Mouse (Mus musculus): ENCODE results near the gene Smg7. TPM values are rescaled to one million over a fixed set of nuclear protein-coding genes. Genes with fewer than 3 reads are reported as not detected.

The Smg7 gene
- polyA plus RNA-seq, 1 experiment from 2014 or later = 6.6 TPM

- no peak overlapping the region for H3K9ac ChIP-seq (replicated peaks)
- H3K36me3 ChIP-seq (replicated peaks; ENCODE audit: insufficient read depth, low read length) = peaks cover 79% of the 10 kb centered on the region
- peak; percentile 59 for ATAC-seq
- peak; percentile 33 for DNase-seq
- H3K4me3 ChIP-seq (ENCODE audit: low read depth, low read length) = no peak overlapping the region
- TF ChIP-seq EP300 (IDR thresholded peaks at IDR 0.05; ENCODE audit: low read depth) = no peak
- peak overlapping the region; percentile 64 for H3K27ac ChIP-seq (ENCODE audit: low read depth)
- WGBS (ENCODE audit: insufficient replicate concordance) = 80% methylated on average over 3 of the region's 3 CpGs
- H3K4me1 ChIP-seq (ENCODE audit: insufficient read depth) = no peaks in the 10 kb centered on the region
- no peaks in the 10 kb centered on the region for H3K27me3 ChIP-seq (ENCODE audit: insufficient read depth, low read length)
- no peak overlapping the region for H3K4me2 ChIP-seq (ENCODE audit: low read depth, low read length)
- no peaks in the 10 kb centered on the region for H3K9me3 ChIP-seq (ENCODE audit: low read length)
Observed at GRCm38 (mm10) chr1:152845211-152845730, 57.2 kb downstream of the Smg7 start.

DNA sequence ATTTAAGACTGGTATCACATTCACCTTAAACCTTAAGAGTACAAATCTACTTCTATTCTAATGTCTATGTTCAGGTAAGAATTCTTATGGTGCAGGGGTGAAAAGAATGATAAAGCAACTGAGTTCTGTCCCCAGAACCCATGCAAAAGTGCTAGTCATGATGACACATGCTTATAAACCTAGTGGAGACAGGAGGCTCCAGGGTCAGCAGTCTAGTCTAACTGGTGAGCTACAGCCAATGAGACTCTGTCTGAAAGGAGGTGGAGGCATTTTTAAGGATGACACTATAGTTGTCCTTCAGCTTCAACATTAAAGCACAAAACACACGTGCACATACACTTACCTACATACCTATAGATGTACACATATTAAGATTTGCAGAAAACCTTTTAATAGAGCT is 57.8 kb downstream of the Smg7 start:
- no peaks in the 10 kb centered on the region for H3K4me1 ChIP-seq (ENCODE audit: insufficient read depth)
- TF ChIP-seq CTCF (IDR thresholded peaks at IDR 0.05; ENCODE audit: low read depth) (no peak), EP300 (IDR thresholded peaks at IDR 0.05; ENCODE audit: low read depth) (no peak)
- H3K4me2 ChIP-seq (ENCODE audit: low read depth, low read length) = no peak overlapping the region
- H3K27me3 ChIP-seq (ENCODE audit: insufficient read depth, low read length) = no peaks in the 10 kb centered on the region
- H3K36me3 ChIP-seq (replicated peaks; ENCODE audit: insufficient read depth, low read length) = peaks cover 83% of the 10 kb centered on the region
- peak overlapping the region; percentile 64; the same call in 1 of the 2 replicates for H3K27ac ChIP-seq (ENCODE audit: low read depth)
- DNase-seq = no peak
- whole genome bisulfite sequencing (ENCODE audit: insufficient replicate concordance) = 83% methylated on average over 1 of the region's 1 CpGs
- ATAC-seq = peak; percentile 93
- H3K4me3 ChIP-seq (ENCODE audit: low read depth, low read length) = no peak overlapping the region
- no peaks in the 10 kb centered on the region for H3K9me3 ChIP-seq (ENCODE audit: low read length)
- no peak overlapping the region for H3K9ac ChIP-seq (replicated peaks)

DNA sequence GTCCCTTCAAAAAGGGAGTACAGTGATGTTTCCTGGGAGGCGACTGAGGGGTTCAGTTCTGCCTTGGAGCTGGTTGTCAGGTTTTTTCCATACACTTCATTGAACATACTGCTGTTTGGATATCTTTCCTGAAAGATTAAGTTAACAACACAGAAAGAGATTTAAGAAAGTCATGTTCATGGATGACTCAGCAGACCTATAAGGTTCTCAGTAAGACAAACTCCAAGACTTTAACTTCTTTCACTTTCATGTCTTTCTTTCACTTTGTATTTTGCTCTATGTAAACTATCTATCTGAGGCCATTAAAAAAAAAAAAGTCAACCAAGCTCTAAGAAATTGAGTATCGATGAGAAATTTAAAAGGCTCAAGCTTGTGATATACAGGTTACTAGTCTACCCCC is 61.4 kb downstream of the Smg7 start:
- Histone ChIP-seq H3K9ac (replicated peaks) (no peak overlapping the region), H3K4me2 (ENCODE audit: low read depth, low read length) (no peak overlapping the region), H3K4me3 (ENCODE audit: low read depth, low read length) (no peak overlapping the region), H3K36me3 (replicated peaks; ENCODE audit: insufficient read depth, low read length) (peaks cover 81% of the 10 kb centered on the region), H3K27me3 (ENCODE audit: insufficient read depth, low read length) (no peaks in the 10 kb centered on the region), H3K9me3 (ENCODE audit: low read length) (no peaks in the 10 kb centered on the region), H3K27ac (ENCODE audit: low read depth) (no peak overlapping the region), H3K4me1 (ENCODE audit: insufficient read depth) (no peaks in the 10 kb centered on the region)
- TF ChIP-seq EP300 (IDR thresholded peaks at IDR 0.05; ENCODE audit: low read depth) (no peak), CTCF (IDR thresholded peaks at IDR 0.05; ENCODE audit: low read depth) (no peak)
- WGBS (ENCODE audit: insufficient replicate concordance) = 91% methylated on average over 2 of the region's 2 CpGs
- DNase-seq = no peak
- no peak for ATAC-seq

DNA sequence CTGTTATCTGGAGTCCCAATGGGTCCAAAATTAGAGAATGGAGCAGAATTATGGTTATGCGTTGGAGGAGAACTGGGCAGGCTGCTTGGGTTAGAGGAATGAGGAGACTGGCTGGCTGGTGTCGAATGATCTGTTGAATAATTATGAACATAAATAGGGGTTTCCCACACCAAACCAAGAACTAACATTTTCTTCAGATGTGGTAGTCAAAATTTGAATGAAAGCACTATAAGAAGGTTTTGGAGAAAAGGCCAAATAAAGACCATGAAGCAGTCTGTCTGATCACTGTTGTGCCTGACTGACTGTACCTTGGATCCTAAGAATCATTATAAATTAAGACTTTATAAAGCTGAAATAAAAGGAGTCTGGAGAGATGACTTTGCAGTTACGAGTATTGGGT is 62.1 kb downstream of the Smg7 start:
- Histone ChIP-seq H3K27ac (ENCODE audit: low read depth) (no peak overlapping the region), H3K4me1 (ENCODE audit: insufficient read depth) (no peaks in the 10 kb centered on the region), H3K9me3 (ENCODE audit: low read length) (no peaks in the 10 kb centered on the region), H3K36me3 (replicated peaks; ENCODE audit: insufficient read depth, low read length) (peaks cover 81% of the 10 kb centered on the region), H3K27me3 (ENCODE audit: insufficient read depth, low read length) (no peaks in the 10 kb centered on the region), H3K9ac (replicated peaks) (no peak overlapping the region), H3K4me3 (ENCODE audit: low read depth, low read length) (no peak overlapping the region), H3K4me2 (ENCODE audit: low read depth, low read length) (no peak overlapping the region)
- no peak for ATAC-seq
- TF ChIP-seq CTCF (IDR thresholded peaks at IDR 0.05; ENCODE audit: low read depth) (no peak), EP300 (IDR thresholded peaks at IDR 0.05; ENCODE audit: low read depth) (no peak)
- 81% methylated on average over 3 of the region's 3 CpGs for WGBS (ENCODE audit: insufficient replicate concordance)
- DNase-seq = no peak

DNA sequence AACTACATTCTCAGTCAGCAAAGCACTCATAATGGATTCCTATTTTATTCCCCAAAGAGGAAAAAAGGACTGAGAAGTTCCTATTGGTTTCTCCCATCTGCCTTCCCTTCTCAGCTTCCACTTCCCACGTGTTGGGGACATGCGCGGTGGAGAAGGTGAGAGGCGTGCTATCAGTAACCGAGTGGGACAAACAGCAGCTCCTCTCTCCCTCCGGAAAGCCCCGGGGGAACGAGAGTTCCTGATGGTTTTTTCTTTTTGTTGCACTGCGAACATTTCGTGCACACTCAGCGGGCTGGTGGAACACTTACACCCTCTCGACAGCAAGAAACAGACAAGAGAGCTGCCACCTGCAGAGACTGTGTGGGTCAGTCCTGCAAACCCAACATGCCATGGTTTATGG is 63.6 kb downstream of the Smg7 start:
- 87% methylated on average over 12 of the region's 12 CpGs for WGBS (ENCODE audit: insufficient replicate concordance)
- TF ChIP-seq CTCF (IDR thresholded peaks at IDR 0.05; ENCODE audit: low read depth) = no peak
- no peak for TF ChIP-seq EP300 (IDR thresholded peaks at IDR 0.05; ENCODE audit: low read depth)
- Histone ChIP-seq H3K27ac (ENCODE audit: low read depth) (no peak overlapping the region), H3K27me3 (ENCODE audit: insufficient read depth, low read length) (no peaks in the 10 kb centered on the region), H3K4me3 (ENCODE audit: low read depth, low read length) (no peak overlapping the region), H3K9ac (replicated peaks) (no peak overlapping the region), H3K36me3 (replicated peaks; ENCODE audit: insufficient read depth, low read length) (peaks cover 80% of the 10 kb centered on the region), H3K4me1 (ENCODE audit: insufficient read depth) (no peaks in the 10 kb centered on the region), H3K9me3 (ENCODE audit: low read length) (no peaks in the 10 kb centered on the region), H3K4me2 (ENCODE audit: low read depth, low read length) (no peak overlapping the region)
- DNase-seq (no peak), ATAC-seq (no peak)

- H3K4me2 ChIP-seq (ENCODE audit: low read depth, low read length) = no peak overlapping the region
- H3K36me3 ChIP-seq (replicated peaks; ENCODE audit: insufficient read depth, low read length) = peaks cover 73% of the 10 kb centered on the region
- TF ChIP-seq EP300 (IDR thresholded peaks at IDR 0.05; ENCODE audit: low read depth) (no peak), CTCF (IDR thresholded peaks at IDR 0.05; ENCODE audit: low read depth) (no peak)
- WGBS (ENCODE audit: insufficient replicate concordance) = 50% methylated on average over 11 of the region's 11 CpGs
- H3K27ac ChIP-seq (ENCODE audit: low read depth) = no peak overlapping the region
- H3K4me3 ChIP-seq (ENCODE audit: low read depth, low read length) = no peak overlapping the region
- no peaks in the 10 kb centered on the region for H3K27me3 ChIP-seq (ENCODE audit: insufficient read depth, low read length)
- no peak overlapping the region for H3K9ac ChIP-seq (replicated peaks)
- no peak for DNase-seq
- no peak for ATAC-seq
- H3K4me1 ChIP-seq (ENCODE audit: insufficient read depth) = no peaks in the 10 kb centered on the region
- no peaks in the 10 kb centered on the region for H3K9me3 ChIP-seq (ENCODE audit: low read length)
Observed at GRCm38 (mm10) chr1:152838026-152838702, 64.3 kb downstream of the Smg7 start.
